Mouse (Mus musculus) kidney, postnatal 10 days (tissue): ENCODE measurements around the gene Ccdc155.
A peak's percentile ranks its signal among the peaks of the same experiment; 100 is the strongest.

Experiments used
- DNase-seq: peaks from one replicate; pipeline ENCODE4 v3.0.0; 2021; ENCODE audit warnings: mixed read lengths

Ccdc155 gene

GRCm38 (mm10) chr7:45224826-45225225, 20.1 kb upstream of the Ccdc155 start:
- no peak for DNase-seq

DNA sequence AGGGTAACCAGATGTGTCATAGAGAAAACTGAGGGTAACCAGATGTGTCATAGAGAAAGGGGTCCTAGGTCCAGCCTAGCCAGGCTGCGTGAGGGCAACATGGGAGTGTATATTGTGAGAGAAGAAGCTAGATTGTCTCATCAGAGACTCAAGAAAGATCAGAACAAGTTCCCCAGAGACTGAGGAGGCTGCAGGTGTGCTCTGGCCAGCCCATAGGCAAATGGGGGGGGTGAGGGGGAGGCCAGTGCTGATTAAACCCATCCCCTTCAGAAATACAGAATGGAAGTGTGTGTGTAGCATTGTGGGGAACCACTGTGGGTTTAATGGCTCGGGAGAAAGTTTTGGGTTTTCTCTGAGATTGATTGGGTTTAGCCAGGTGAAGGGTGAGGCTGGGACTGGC, 17.0 kb upstream of the Ccdc155 start:
- no peak for DNase-seq

- peak; percentile 94 for DNase-seq
These were observed 11.9 kb upstream of the Ccdc155 start for GRCm38 (mm10) chr7:45216442-45217183.

- DNase-seq = peak; percentile 82
These were observed 11.2 kb upstream of the Ccdc155 start, which contains the start of gene Tead2 for GRCm38 (mm10) chr7:45215673-45216441. Gene Tead2 (plus strand): TSS chr7:45215753.

GRCm38 (mm10) chr7:45213708-45214107, 9.0 kb upstream of the Ccdc155 start:
- DNase-seq = no peak

GRCm38 (mm10) chr7:45212356-45212755, 7.7 kb upstream of the Ccdc155 start:
- no peak for DNase-seq

- DNase-seq = no peak
These were observed 7.2 kb upstream of the Ccdc155 start, which contains the start of gene Dkkl1 for GRCm38 (mm10) chr7:45211851-45212251. Gene Dkkl1 (minus strand): TSS chr7:45212147.

DNA sequence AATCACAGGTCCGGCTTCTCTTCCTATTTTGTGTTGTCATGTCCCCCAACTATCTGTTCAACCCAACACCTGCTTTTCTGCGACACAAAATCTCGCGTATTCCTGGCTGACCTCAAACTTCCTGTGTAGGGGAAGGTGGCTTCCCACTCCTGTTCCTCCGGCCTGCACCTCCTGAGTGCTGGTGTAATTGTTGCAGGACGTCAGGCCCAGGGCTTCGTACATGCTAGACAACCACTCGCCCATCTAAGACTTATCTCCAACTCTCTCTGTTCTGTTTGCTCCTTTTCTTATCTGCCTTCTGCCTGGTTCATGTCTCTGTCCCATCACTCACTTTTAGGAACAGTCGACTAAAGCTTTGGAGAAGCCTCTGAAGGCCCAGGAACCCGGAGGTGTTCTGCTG, 6.4 kb upstream of the Ccdc155 start:
- DNase-seq = no peak

GRCm38 (mm10) chr7:45208260-45208659, 3.6 kb upstream of the Ccdc155 start:
- DNase-seq = no peak

- DNase-seq = no peak
These were observed 2.0 kb downstream of the Ccdc155 start for GRCm38 (mm10) chr7:45202654-45203053.

DNA sequence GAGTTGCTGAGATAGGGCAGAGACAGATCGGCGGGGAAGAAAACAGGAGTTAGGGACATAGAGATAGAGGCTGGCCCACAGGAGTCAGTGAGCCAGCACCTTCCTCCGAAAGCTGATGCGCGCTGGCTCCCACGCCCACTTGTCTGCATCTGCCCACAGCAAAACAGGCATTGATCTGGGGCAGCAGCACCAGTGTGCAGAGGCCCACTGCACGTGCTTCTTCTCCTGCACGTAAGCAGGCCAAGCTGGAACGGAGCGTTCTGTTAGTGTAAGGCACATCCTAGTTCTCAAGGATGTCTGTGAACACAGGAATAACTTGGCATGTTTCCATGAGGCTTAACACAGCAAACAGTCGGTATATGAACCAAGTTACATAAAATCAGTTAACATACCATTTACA, 5.7 kb downstream of the Ccdc155 start:
- DNase-seq = no peak

DNA sequence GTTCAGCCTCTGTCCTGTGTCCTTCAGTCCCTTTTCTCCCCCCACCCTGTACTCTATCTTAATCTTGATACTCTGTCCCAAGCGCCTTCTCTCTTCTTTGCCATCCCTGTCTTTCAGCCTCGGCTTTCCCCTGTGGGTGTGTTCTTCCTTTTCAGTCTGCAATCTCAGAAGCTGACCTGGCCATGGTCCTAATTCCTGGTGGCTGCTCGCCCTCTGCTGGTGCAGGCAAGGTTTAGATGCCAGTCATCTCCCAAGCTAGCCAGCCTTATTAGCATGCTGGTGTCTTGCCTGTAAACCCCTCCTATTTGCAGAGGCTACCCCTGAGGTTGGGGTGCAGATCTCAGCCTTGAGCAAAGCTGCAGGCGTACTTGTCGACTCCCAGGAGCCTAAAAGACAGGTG, 6.3 kb downstream of the Ccdc155 start:
- peak; percentile 86 for DNase-seq

DNA sequence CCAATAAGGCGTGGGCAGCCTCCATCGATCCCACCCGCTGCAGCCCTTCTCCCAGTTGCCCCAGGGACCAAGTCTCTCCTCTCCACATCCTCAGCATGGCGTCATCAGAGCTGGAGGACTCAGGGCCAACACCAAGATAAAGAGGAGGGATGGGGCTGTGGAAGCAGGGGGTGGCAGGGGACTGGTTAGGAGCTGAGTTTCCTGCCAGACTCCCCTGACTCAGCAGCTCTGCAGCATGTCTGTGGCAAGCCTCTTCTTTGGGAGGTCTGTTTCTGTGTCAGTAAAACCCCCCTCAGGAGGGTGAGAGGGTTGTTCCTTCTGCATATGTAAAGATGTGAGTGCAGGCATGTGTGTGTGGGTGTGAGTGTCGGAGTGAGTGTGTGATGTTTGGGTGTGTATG, 7.7 kb downstream of the Ccdc155 start:
- no peak for DNase-seq

- DNase-seq = no peak
These were observed 8.5 kb downstream of the Ccdc155 start for GRCm38 (mm10) chr7:45196176-45196535.

DNA sequence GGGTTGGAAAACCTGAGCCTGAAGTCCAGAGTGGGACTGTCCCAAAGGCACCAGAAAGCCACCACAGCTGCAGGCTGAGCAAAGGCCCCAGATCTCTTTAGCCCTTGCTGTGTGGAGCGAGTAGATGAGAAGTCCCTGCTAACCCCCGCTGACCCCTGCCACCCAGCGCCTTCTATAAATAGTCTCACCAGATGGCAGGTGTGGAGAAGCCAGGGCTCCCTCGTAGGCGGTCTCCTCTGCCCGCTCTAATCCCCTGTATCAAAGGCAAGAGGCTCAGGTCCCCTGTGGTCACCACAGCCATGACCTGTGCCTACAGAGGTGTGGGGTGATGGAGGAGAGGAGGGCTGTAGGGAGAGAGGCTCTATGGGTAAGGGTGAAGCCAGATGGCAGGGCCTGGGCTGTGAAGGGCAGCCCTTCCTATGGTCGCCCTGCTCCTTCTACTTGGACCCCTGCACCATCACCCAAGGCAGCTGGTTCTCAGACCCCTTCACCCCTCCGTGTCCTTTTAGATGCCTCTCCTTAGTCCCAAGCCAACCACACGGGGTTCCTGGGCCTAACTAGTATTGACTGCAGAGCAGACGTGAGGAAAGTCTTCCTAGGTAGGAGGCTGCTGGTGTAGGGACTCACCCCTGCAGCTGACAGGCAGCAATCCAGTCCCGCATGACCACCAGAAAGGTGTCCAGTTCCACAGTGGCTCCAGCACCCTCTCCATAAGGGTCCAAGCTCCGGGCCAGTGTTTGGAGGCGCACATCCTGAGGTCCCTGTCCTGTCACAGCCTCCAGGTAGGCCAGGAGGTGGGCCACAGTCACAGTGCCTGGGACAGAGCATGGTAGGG, 9.1 kb downstream of the Ccdc155 start:
- no peak for DNase-seq

GRCm38 (mm10) chr7:45193871-45194785, 10.6 kb downstream of the Ccdc155 start:
- DNase-seq = no peak

- DNase-seq = no peak
These were observed 11.3 kb downstream of the Ccdc155 start for GRCm38 (mm10) chr7:45193406-45193805.

DNA sequence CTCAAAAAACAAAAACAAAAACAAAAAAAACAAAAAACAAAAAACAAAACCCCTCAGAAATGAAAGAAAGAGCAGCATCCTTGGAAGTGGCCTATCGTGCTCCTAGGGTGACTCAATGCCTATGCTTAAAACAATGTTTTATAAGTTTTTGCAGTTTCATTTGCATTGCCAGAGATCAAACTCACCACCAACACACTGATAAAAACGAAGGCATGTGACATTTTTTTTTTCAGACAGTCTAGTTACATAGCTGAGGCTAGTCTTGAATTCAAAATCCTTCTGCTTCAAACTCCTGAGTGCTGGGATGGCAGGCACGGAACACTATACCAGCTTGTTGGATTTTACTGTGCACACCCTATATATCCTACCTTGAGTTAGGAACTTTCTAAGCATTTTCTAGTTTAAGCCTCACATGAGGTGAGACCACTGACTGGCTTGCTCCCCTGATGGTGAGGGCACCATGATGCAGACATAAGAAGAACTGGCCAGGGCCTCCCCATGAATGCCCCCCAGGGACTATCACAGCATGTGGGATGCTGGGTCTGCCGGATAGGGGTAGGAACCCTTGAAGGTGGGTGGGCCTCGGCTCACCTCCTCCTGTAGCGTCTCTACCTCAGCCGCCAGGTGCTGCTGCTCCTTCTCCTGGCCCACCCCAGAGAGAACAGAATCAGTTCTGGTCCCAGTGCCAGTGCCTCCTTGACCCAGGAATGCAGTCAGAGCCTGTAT, 11.9 kb downstream of the Ccdc155 start:
- no peak for DNase-seq

- peak; percentile 40 for DNase-seq
These were observed 12.8 kb downstream of the Ccdc155 start for GRCm38 (mm10) chr7:45191803-45192363.

GRCm38 (mm10) chr7:45191161-45191560, 13.5 kb downstream of the Ccdc155 start:
- no peak for DNase-seq

- DNase-seq = no peak
These were observed 14.5 kb downstream of the Ccdc155 start for GRCm38 (mm10) chr7:45190186-45190585.
